Mouse (Mus musculus) liver, postnatal 0 days (tissue): ENCODE results near the gene Mier3.

Experiments used
- CTCF ChIP-seq: sonication (generic); IDR thresholded peaks from 2 replicates; pipeline ENCODE4 v1.5.1; 2016; ENCODE audit warnings: antibody characterized with exemption, low read depth
- EP300 ChIP-seq: IDR thresholded peaks from 2 replicates; pipeline ENCODE4 v1.6.1; 2016; ENCODE audit warnings: antibody characterized with exemption, low read depth, mild to moderate bottlenecking

GRCm38 (mm10) chr13:111651020-111651419, 29.8 kb upstream of the Mier3 start:
- TF ChIP-seq EP300 = no peak
- TF ChIP-seq CTCF = no peak
